Mouse (Mus musculus) thymus, adult 2 months (tissue): ENCODE measurements around the gene Tead4. TPM values are rescaled to one million over a fixed set of nuclear protein-coding genes. Genes with fewer than 3 reads are reported as not detected.

Experiments used
- DNase-seq: peaks from one replicate; pipeline ENCODE4 v3.0.0; 2021
- H3K27ac ChIP-seq: fragments of 200-500 bp; 2 replicates; pipeline ENCODE4 v1.5.1; 2012; ENCODE audit warnings: low read length, control low read depth; ENCODE audit not compliant: control insufficient read depth, insufficient read depth
- H3K27me3 ChIP-seq: fragments of 200-500 bp; 2 replicates; pipeline ENCODE4 v1.6.1; 2012; ENCODE audit warnings: mild to moderate bottlenecking, low read length, moderate library complexity, mixed read lengths; ENCODE audit not compliant: control insufficient read depth, insufficient read depth
- H3K36me3 ChIP-seq: fragments of 200-500 bp; 2 replicates; pipeline ENCODE4 v1.6.1; 2012; ENCODE audit warnings: mild to moderate bottlenecking, low read length, moderate library complexity; ENCODE audit not compliant: control insufficient read depth, insufficient read depth
- H3K4me1 ChIP-seq: fragments of 200-500 bp; replicated peaks from 2 replicates; pipeline ENCODE4 v1.6.1; 2012; ENCODE audit warnings: low read length; ENCODE audit not compliant: control insufficient read depth, insufficient read depth
- H3K4me3 ChIP-seq: fragments of 200-500 bp; 2 replicates; pipeline ENCODE4 v1.5.1; 2012; ENCODE audit warnings: mild to moderate bottlenecking, low read length, control low read depth, moderate library complexity; ENCODE audit not compliant: control insufficient read depth, insufficient read depth
- CTCF ChIP-seq: fragments of 200-500 bp; IDR thresholded peaks from 2 replicates; pipeline ENCODE4 v1.5.1; 2012; ENCODE audit warnings: mild to moderate bottlenecking, control low read depth, low read length, moderate library complexity, borderline replicate concordance; ENCODE audit not compliant: control insufficient read depth, poor library complexity, insufficient read depth; ENCODE audit errors: extremely low read depth
- POLR2A ChIP-seq: fragments of 200-500 bp; IDR thresholded peaks from 2 replicates; pipeline ENCODE4 v1.6.1; 2012; ENCODE audit warnings: mild to moderate bottlenecking, low read length, control low read depth, moderate library complexity; ENCODE audit not compliant: control insufficient read depth, poor library complexity, insufficient read depth; ENCODE audit errors: extremely low read depth
- WGBS: fragments of 180-500 bp; shearing (Covaris S2); methylation state at CpG from one replicate; pipeline ENCODE4 v1.1.7; 2018; 5-methylcytosine and 5-hydroxymethylcytosine counted together
- polyA plus RNA-seq: library from polyadenylated mRNA; depleted of rRNA; stranded (reverse); fragments of >200 nt; gene quantifications from 2 replicates; pipeline ENCODE4 v1.2.3, GENCODE M21; 2012; rRNA removed

Gene Tead4
- 0.53 and 0.59 TPM in 2 replicates for polyA plus RNA-seq

GRCm38 (mm10) chr6:128300134-128301001, at the start of gene Tead4:
TSS of gene Tead4 (minus strand) at chr6:128300823.
- no peaks in the 10 kb centered on the region for H3K36me3 ChIP-seq
- H3K4me1 ChIP-seq, result 0 out of 2 replicates have a peak, but pooled peaks cover 3% of the 10 kb centered on the region
- under 1% methylated on average over 81 of the region's 81 CpGs for WGBS
- no peak for DNase-seq
- TF ChIP-seq POLR2A (no peak), CTCF (no peak)
- peak within 1 kb of the TSS; percentile 21 for H3K4me3 ChIP-seq
- peaks cover 11% of the 10 kb centered on the region; the same call in 1 of the 2 replicates for H3K27me3 ChIP-seq
- H3K27ac ChIP-seq, result no peak within 1 kb of the TSS

DNA sequence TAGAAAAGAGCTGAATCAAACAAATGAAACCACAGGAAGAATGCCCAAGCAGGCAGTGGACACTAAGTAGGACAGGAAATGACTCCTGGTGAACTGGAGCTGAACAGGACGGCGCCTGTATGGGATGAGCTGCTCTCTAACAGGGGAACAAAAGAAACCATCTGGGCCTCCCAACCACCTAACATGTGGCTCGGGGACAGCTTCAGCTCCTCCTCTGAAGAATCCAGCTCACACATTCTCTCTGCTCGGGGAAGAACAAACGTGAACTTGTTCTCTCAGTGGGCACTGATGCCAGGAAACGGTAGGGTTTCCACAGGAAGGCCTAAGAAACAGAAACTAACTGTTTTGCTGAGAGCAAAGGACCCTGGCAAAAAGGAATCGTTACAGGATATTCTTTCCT, 49.1 kb upstream of the Tead4 start:
- 15% methylated on average over 7 of the region's 7 CpGs for WGBS
- no peak for DNase-seq

DNA sequence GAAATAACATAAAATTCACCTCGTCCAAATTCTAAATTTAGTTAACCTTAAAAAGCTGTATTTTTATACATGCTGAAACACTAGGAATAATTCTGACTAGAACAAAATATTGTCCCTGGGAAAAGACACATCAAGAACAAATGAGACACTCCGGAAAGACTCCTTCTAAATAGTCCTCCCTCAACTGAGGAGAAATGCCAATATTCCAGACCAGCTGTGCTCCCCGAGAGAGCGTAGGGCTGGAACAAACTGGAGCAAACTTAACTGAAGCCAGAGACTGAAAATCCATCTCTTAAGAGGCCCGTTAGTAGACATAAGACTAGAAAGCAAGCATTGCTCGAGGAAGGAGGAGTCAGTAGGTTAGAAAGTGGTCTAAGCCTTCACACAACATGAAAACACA, 46.2 kb upstream of the Tead4 start:
- DNase-seq, result no peak
- 90% methylated on average over 6 of the region's 6 CpGs for WGBS
- H3K4me1 ChIP-seq, result peaks cover 3% of the 10 kb centered on the region
- H3K4me3 ChIP-seq, result no peak overlapping the region
- TF ChIP-seq POLR2A (no peak), CTCF (no peak)
- H3K27ac ChIP-seq, result no peak overlapping the region
- H3K27me3 ChIP-seq, result no peaks in the 10 kb centered on the region
- no peaks in the 10 kb centered on the region for H3K36me3 ChIP-seq

More for the DNA sequence above, 49.1 kb upstream of the Tead4 start:
- Histone ChIP-seq H3K36me3 (no peaks in the 10 kb centered on the region), H3K4me3 (no peak overlapping the region), H3K4me1 (peaks cover 3% of the 10 kb centered on the region), H3K27me3 (no peaks in the 10 kb centered on the region), H3K27ac (peak overlapping the region; percentile 56; the same call in 1 of the 2 replicates)
- TF ChIP-seq POLR2A, result no peak
- TF ChIP-seq CTCF, result no peak

DNA sequence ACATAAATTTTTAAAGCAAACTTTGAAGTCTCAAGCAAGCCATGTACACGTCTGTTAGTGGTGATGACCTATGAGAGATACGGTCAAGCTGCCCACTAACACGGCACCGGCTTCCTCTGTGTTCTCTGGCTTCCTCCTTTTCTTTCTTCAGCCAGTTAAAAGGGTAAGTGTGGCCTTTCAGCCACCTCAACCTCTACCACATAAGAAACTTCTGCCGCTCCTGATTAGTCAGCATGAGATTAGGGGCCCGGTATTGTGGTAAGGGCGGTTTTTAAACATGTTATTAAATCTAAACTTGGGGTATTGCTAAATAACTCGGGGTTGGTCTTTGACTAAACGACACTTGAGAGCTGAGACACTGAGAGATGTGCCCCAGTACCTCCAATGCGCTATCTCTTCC, 45.0 kb upstream of the Tead4 start:
- 15% methylated on average over 10 of the region's 10 CpGs for WGBS
- H3K4me1 ChIP-seq, result peaks cover 3% of the 10 kb centered on the region
- no peak for DNase-seq
- no peak overlapping the region for H3K27ac ChIP-seq
- H3K36me3 ChIP-seq, result no peaks in the 10 kb centered on the region
- H3K27me3 ChIP-seq, result no peaks in the 10 kb centered on the region
- TF ChIP-seq POLR2A, result no peak
- TF ChIP-seq CTCF, result no peak
- H3K4me3 ChIP-seq, result no peak overlapping the region

DNA sequence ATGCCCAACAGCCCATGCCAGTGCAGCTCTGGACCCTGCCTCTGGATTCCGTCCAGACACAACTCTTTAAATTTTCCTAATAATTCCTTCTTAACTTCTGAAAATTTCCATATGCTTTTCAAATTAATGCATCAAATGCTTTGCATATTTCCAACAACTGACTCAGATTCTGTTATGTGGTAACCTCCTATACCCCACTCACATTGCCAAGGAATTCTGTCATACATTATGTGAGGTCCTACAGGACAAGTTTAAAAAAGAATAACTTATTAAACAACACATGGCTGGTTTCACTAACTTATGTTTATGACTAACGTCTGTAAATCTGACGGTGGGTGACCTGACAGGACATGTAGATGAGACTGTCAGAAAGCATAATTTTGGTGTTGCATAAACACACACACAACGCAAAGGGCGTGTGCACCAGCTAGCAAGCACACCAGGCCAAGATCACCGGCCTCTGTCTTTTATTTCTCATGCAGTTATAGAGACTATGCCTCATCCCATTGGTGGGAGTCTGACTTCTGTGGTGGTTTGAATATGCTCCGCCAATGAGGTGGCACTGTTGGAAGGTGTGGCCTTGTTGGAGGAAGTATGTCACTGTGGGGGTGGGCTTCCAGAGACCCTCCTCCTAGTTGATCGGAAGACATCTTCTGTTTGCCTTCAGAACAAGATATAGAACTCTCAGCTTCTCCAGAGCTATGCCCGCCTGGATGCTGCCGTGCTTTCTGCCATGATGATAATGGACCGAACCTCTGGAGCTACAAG, 41.5 kb upstream of the Tead4 start:
- Histone ChIP-seq H3K4me1 (no peaks in the 10 kb centered on the region), H3K36me3 (no peaks in the 10 kb centered on the region), H3K27ac (no peak overlapping the region), H3K4me3 (no peak overlapping the region), H3K27me3 (no peaks in the 10 kb centered on the region)
- DNase-seq, result no peak
- WGBS, result 95% methylated on average over 11 of the region's 11 CpGs
- no peak for TF ChIP-seq POLR2A
- TF ChIP-seq CTCF, result no peak

DNA sequence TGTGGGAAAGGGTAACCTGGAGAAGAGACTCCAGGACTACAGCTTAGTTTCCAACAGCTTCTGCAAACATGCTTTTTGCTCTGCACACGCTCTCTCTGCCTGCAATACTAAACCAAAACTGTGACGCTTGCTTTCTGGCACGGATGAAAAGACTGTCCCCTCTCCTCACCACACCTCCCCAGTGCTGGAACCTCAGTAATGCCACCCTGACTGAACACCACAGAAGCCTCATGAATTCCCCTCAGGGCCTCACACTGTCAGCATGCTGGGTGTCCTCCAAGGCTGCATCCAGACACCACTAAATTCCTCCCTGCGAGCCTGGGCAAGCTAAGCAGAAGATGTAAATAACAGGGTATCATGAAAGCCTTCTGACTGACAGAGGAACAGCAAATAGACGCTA, 38.3 kb upstream of the Tead4 start:
- no peak overlapping the region for H3K27ac ChIP-seq
- no peak for TF ChIP-seq POLR2A
- no peak for TF ChIP-seq CTCF
- no peak overlapping the region for H3K4me3 ChIP-seq
- no peak for DNase-seq
- no peaks in the 10 kb centered on the region for H3K36me3 ChIP-seq
- H3K27me3 ChIP-seq, result no peaks in the 10 kb centered on the region
- WGBS, result 78% methylated on average over 5 of the region's 5 CpGs
- peaks cover 8% of the 10 kb centered on the region for H3K4me1 ChIP-seq

GRCm38 (mm10) chr6:128337467-128337866, 36.8 kb upstream of the Tead4 start:
- H3K36me3 ChIP-seq, result no peaks in the 10 kb centered on the region
- no peak overlapping the region for H3K27ac ChIP-seq
- H3K4me3 ChIP-seq, result no peak overlapping the region
- no peaks in the 10 kb centered on the region for H3K27me3 ChIP-seq
- TF ChIP-seq CTCF, result no peak
- no peak for TF ChIP-seq POLR2A
- DNase-seq, result no peak
- WGBS, result 95% methylated on average over 7 of the region's 7 CpGs
- H3K4me1 ChIP-seq, result peaks cover 8% of the 10 kb centered on the region
